Mouse (Mus musculus): Measurements from ENCODE around the gene Polk. TPM values are rescaled to one million over a fixed set of nuclear protein-coding genes. Genes with fewer than 3 reads are reported as not detected.

Polk gene
- polyA plus RNA-seq (2012; rRNA removed), result 3.0 and 3.3 TPM in 2 replicates

DNA sequence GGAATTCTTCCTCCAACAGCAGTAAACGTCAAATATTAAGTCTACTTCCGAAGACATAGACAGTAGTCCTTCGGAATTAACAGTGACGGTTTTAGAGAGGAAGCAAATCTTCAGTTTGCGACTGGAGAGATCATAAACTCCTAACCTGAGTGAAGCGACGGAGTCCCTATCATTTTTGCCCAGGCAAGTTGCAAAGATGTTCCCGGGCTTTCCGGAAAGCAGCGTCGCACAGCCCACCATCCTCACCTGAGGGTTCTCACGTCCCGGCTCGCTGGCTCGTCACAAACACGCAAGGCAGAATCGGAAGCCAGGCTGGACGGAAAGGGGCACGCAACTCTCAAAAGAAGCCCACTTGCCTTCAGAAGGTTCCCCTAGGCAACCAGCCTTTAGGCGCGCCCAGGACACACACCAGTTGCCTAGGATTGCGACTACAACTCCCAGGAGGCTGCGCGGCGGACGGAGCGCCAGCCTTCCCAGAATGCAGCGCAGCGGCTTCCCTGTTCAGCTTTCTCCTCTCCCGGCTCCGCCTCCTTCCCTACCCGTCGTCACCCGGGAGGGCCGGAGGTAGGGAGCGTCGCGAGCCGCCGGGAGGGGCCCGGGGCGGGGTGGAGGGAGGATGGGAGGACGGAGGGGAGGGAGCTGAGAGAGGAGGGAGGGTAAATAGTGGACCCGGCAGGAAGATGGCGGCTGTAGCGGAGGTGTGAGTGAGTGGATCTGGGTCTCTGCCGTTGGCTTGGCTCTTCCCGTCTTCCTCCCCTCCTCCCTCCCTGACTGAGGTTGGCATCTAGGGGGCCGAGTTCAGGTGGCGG is at the start of gene Polk, which contains the start of gene Col4a3bp:
Gene Polk, minus strand, starts transcription at position 499 of the 809 bp plus-strand sequence.
Gene Col4a3bp, plus strand, starts transcription at position 538 of the 809 bp plus-strand sequence.
- Histone ChIP-seq H3K27me3 (ENCODE audit: control insufficient read depth, insufficient read depth, low read length) (no peaks in the 10 kb centered on the region), H3K4me1 (replicated peaks; ENCODE audit: control insufficient read depth, insufficient read depth, low read length) (peaks cover 3% of the 10 kb centered on the region; the same call in 1 of the 2 replicates), H3K36me3 (ENCODE audit: control insufficient read depth, insufficient read depth, low read length) (no peaks in the 10 kb centered on the region), H3K27ac (ENCODE audit: control insufficient read depth, insufficient read depth, low read length) (peak within 1 kb of the TSS; percentile 62), H3K4me3 (ENCODE audit: control insufficient read depth, insufficient read depth, low read length) (peak within 1 kb of the TSS; percentile 95)
- WGBS, result under 1% methylated on average over 50 of the region's 50 CpGs
- TF ChIP-seq POLR2A (IDR thresholded peaks at IDR 0.05; ENCODE audit: control insufficient read depth, extremely low read depth, insufficient read depth, low read length, poor library complexity) (no peak; the same call in none of the 2 replicates), CTCF (IDR thresholded peaks at IDR 0.05; ENCODE audit: borderline replicate concordance, control insufficient read depth, extremely low read depth, insufficient read depth, low read length, poor library complexity) (no peak)
- peak; percentile 97 for DNase-seq

DNA sequence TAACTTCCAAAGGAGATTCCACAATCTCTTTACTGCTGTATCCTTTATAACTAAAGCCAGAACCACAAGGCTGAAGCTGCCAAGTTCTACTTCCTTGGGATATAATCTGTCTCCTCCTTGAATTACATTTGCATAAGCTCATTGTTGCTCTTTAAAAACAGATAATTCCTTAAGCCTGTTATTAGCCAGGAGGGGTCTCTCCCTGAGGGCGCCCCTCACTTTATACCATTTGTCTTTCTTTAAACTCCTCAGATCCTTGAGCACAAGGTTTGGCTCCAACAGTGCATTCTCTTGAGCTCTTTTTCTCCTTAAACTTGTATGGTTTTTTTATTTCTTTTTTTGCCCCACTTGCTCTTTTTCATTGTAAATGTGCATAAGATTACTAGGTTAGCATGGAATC is 46.3 kb upstream of the Polk start:
- Histone ChIP-seq H3K4me1 (replicated peaks; ENCODE audit: control insufficient read depth, insufficient read depth, low read length) (no peaks in the 10 kb centered on the region), H3K27me3 (ENCODE audit: control insufficient read depth, insufficient read depth, low read length) (no peaks in the 10 kb centered on the region), H3K36me3 (ENCODE audit: control insufficient read depth, insufficient read depth, low read length) (no peaks in the 10 kb centered on the region), H3K4me3 (ENCODE audit: control insufficient read depth, insufficient read depth, low read length) (no peak overlapping the region), H3K27ac (ENCODE audit: control insufficient read depth, insufficient read depth, low read length) (no peak overlapping the region)
- 98% methylated on average over 1 of the region's 1 CpGs for WGBS
- DNase-seq, result no peak
- TF ChIP-seq POLR2A (IDR thresholded peaks at IDR 0.05; ENCODE audit: control insufficient read depth, extremely low read depth, insufficient read depth, low read length, poor library complexity), result no peak
- no peak for TF ChIP-seq CTCF (IDR thresholded peaks at IDR 0.05; ENCODE audit: borderline replicate concordance, control insufficient read depth, extremely low read depth, insufficient read depth, low read length, poor library complexity)

DNA sequence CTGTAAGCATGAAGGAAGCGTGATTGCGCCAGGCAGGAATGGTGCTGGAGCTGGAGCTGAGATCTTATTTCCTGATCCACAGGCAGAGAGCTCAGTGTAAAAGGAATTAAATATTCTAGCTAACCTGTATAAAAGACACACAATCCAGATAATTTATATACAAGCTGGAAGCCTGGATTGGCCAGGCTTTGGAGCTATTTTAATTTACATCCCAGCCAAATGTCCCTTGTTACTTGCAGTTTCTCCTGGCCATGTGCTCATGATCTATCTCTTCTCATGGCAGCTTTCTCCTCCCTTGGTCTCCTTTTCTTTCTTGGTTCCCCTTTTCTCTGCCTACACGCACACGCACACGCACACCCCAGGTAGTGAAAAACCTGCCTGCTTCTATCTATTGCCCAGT is 44.2 kb upstream of the Polk start:
- DNase-seq, result no peak
- 99% methylated on average over 5 of the region's 5 CpGs for WGBS
- H3K27ac ChIP-seq (ENCODE audit: control insufficient read depth, insufficient read depth, low read length), result no peak overlapping the region

DNA sequence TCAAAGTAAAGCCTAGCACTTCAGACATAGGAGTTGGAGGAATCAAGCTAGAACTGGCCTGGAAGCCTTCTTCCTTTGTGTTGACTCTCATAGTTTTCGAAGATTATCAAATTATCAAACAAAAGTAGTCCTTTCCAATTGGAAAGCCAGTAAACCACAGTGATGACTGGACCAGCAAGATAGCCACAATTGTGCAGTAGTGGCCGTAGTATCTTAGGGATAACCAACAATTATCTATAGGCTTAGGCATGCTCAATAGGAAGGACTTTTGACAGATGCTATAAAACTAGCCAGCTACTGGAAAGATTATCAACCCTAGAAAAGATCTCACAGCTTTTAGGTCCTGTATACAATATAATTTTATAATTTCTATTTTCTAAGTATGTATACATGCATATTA is 41.8 kb upstream of the Polk start:
- no peaks in the 10 kb centered on the region for H3K27me3 ChIP-seq (ENCODE audit: control insufficient read depth, insufficient read depth, low read length)
- no peak for DNase-seq
- no peaks in the 10 kb centered on the region for H3K4me1 ChIP-seq (replicated peaks; ENCODE audit: control insufficient read depth, insufficient read depth, low read length)
- H3K36me3 ChIP-seq (ENCODE audit: control insufficient read depth, insufficient read depth, low read length), result no peaks in the 10 kb centered on the region
- TF ChIP-seq POLR2A (IDR thresholded peaks at IDR 0.05; ENCODE audit: control insufficient read depth, extremely low read depth, insufficient read depth, low read length, poor library complexity), result no peak
- TF ChIP-seq CTCF (IDR thresholded peaks at IDR 0.05; ENCODE audit: borderline replicate concordance, control insufficient read depth, extremely low read depth, insufficient read depth, low read length, poor library complexity), result no peak
- no peak overlapping the region for H3K4me3 ChIP-seq (ENCODE audit: control insufficient read depth, insufficient read depth, low read length)
- WGBS, result 98% methylated on average over 2 of the region's 2 CpGs
- no peak overlapping the region for H3K27ac ChIP-seq (ENCODE audit: control insufficient read depth, insufficient read depth, low read length)

More for the DNA sequence above, 44.2 kb upstream of the Polk start:
- Histone ChIP-seq H3K27me3 (ENCODE audit: control insufficient read depth, insufficient read depth, low read length) (no peaks in the 10 kb centered on the region), H3K4me3 (ENCODE audit: control insufficient read depth, insufficient read depth, low read length) (no peak overlapping the region), H3K4me1 (replicated peaks; ENCODE audit: control insufficient read depth, insufficient read depth, low read length) (no peaks in the 10 kb centered on the region), H3K36me3 (ENCODE audit: control insufficient read depth, insufficient read depth, low read length) (no peaks in the 10 kb centered on the region)
- no peak for TF ChIP-seq CTCF (IDR thresholded peaks at IDR 0.05; ENCODE audit: borderline replicate concordance, control insufficient read depth, extremely low read depth, insufficient read depth, low read length, poor library complexity)
- no peak for TF ChIP-seq POLR2A (IDR thresholded peaks at IDR 0.05; ENCODE audit: control insufficient read depth, extremely low read depth, insufficient read depth, low read length, poor library complexity)

DNA sequence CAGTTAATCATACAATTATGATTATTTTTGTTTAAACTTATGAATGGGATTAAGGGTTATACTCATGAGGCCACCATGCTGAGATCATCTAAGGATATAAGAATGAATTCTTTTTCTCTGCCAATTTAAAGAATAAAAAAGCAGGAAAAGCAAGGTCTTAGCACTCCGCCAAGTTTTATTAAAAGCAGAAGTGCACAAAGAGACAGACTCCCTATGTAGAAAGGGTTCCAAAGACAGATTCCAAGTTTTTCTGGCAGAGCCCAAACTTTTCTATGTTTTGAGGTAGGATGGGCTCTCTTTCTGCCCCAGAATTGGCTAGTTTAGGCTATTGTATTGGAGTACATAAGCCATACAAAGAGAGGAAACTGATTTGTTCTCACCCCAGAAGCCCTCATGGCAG is 37.6 kb upstream of the Polk start:
- Histone ChIP-seq H3K4me3 (ENCODE audit: control insufficient read depth, insufficient read depth, low read length) (no peak overlapping the region), H3K36me3 (ENCODE audit: control insufficient read depth, insufficient read depth, low read length) (no peaks in the 10 kb centered on the region), H3K27me3 (ENCODE audit: control insufficient read depth, insufficient read depth, low read length) (no peaks in the 10 kb centered on the region), H3K27ac (ENCODE audit: control insufficient read depth, insufficient read depth, low read length) (no peak overlapping the region), H3K4me1 (replicated peaks; ENCODE audit: control insufficient read depth, insufficient read depth, low read length) (no peaks in the 10 kb centered on the region)
- no peak for TF ChIP-seq POLR2A (IDR thresholded peaks at IDR 0.05; ENCODE audit: control insufficient read depth, extremely low read depth, insufficient read depth, low read length, poor library complexity)
- no peak for TF ChIP-seq CTCF (IDR thresholded peaks at IDR 0.05; ENCODE audit: borderline replicate concordance, control insufficient read depth, extremely low read depth, insufficient read depth, low read length, poor library complexity)
- no peak for DNase-seq
- WGBS, result 97% methylated on average over 1 of the region's 1 CpGs

DNA sequence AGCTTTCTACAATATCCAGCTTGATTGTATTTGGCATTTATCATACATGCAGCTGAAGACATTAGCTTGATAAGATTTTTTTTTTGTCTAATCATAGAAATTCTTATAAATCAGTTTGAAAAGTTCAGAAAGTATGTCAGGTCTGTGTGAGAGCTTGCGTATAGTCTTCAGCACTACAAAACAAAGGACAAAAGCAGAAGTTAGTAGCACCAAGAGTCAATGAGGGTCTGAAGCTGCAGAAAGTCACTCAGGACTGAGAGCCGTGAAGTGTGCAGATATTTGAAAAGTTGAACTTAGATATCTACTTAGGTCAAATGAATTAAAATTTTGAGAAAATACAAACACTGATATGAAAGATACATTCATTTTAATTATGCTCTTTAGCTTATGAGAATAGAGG is 36.7 kb upstream of the Polk start:
- Histone ChIP-seq H3K4me1 (replicated peaks; ENCODE audit: control insufficient read depth, insufficient read depth, low read length) (no peaks in the 10 kb centered on the region), H3K4me3 (ENCODE audit: control insufficient read depth, insufficient read depth, low read length) (no peak overlapping the region), H3K27ac (ENCODE audit: control insufficient read depth, insufficient read depth, low read length) (no peak overlapping the region), H3K36me3 (ENCODE audit: control insufficient read depth, insufficient read depth, low read length) (no peaks in the 10 kb centered on the region), H3K27me3 (ENCODE audit: control insufficient read depth, insufficient read depth, low read length) (no peaks in the 10 kb centered on the region)
- TF ChIP-seq POLR2A (IDR thresholded peaks at IDR 0.05; ENCODE audit: control insufficient read depth, extremely low read depth, insufficient read depth, low read length, poor library complexity) (no peak), CTCF (IDR thresholded peaks at IDR 0.05; ENCODE audit: borderline replicate concordance, control insufficient read depth, extremely low read depth, insufficient read depth, low read length, poor library complexity) (no peak)
- WGBS, result 82% methylated on average over 2 of the region's 2 CpGs
- DNase-seq, result no peak

All from thymus, adult 2 months (tissue).